Mouse (Mus musculus) erythroblast, embryonic 14.5 days (primary cell): Measurements from ENCODE around the gene Mmp3. TPM values are rescaled to one million over a fixed set of nuclear protein-coding genes. Genes with fewer than 3 reads are reported as not detected.
"Not testable (repeated sequence)": the region's sequence is repeated elsewhere in the genome, so short reads cannot be mapped to it uniquely, and the experiment has no call there.

Experiments used
- H3K27me3 ChIP-seq: 2 replicates; pipeline ENCODE4 v1.6.1; 2012; ENCODE audit warnings: inconsistent platforms; ENCODE audit not compliant: control insufficient read depth
- H3K36me3 ChIP-seq: 2 replicates; pipeline ENCODE4 v1.6.1; 2012; ENCODE audit warnings: mild to moderate bottlenecking, inconsistent platforms; ENCODE audit not compliant: control insufficient read depth
- H3K4me1 ChIP-seq: 2 replicates; pipeline ENCODE4 v1.6.1; 2012; ENCODE audit warnings: inconsistent platforms; ENCODE audit not compliant: control insufficient read depth
- H3K4me3 ChIP-seq: replicated peaks from 2 replicates; pipeline ENCODE3; 2012; ENCODE audit warnings: moderate library complexity, mild to moderate bottlenecking, inconsistent platforms
- H3K9me3 ChIP-seq: 2 replicates; pipeline ENCODE4 v1.6.1; 2012; ENCODE audit warnings: low read length, inconsistent platforms, mixed read lengths; ENCODE audit not compliant: control insufficient read depth
- GATA1 ChIP-seq: IDR thresholded peaks from 2 replicates; pipeline ENCODE4 v1.6.1; 2012; ENCODE audit warnings: low read length, inconsistent platforms, mixed read lengths
- TAL1 ChIP-seq: IDR thresholded peaks from 3 replicates; pipeline ENCODE4 v1.6.1; 2012; ENCODE audit warnings: low read length, inconsistent platforms, mixed read lengths
- polyA plus RNA-seq: library from polyadenylated mRNA; stranded (reverse); fragments of >175 nt; gene quantifications from 2 replicates; pipeline ENCODE4 v1.2.3, GENCODE M21; 2012

Mmp3 gene
- polyA plus RNA-seq = not detected in 2 replicates

GRCm38 (mm10) chr9:7445522-7445921 lies at the start of gene Mmp3:
TSS of gene Mmp3 (plus strand) at chr9:7445822.
- Histone ChIP-seq H3K27me3 (no peaks in the 10 kb centered on the region), H3K9me3 (0 out of 2 replicates have a peak, but pooled peaks cover 2% of the 10 kb centered on the region), H3K4me1 (no peaks in the 10 kb centered on the region), H3K36me3 (no peaks in the 10 kb centered on the region), H3K4me3 (no peak within 1 kb of the TSS)
- TF ChIP-seq GATA1 (no peak), TAL1 (no peak)

GRCm38 (mm10) chr9:7396556-7396955 lies 49.1 kb upstream of the Mmp3 start:
- H3K4me1 ChIP-seq, H3K27me3 ChIP-seq, H3K4me3 ChIP-seq, H3K9me3 ChIP-seq, H3K36me3 ChIP-seq: not testable (repeated sequence)

GRCm38 (mm10) chr9:7453302-7453701 lies 7.7 kb downstream of the Mmp3 start:
- H3K4me3 ChIP-seq = no peak overlapping the region
- H3K4me1 ChIP-seq = no peaks in the 10 kb centered on the region
- H3K9me3 ChIP-seq = no peaks in the 10 kb centered on the region
- TF ChIP-seq GATA1 = no peak
- no peak for TF ChIP-seq TAL1
- no peaks in the 10 kb centered on the region for H3K27me3 ChIP-seq
- no peaks in the 10 kb centered on the region for H3K36me3 ChIP-seq

GRCm38 (mm10) chr9:7470262-7470661 lies 24.6 kb downstream of the Mmp3 start:
- Histone ChIP-seq H3K36me3 (no peaks in the 10 kb centered on the region), H3K9me3 (no peaks in the 10 kb centered on the region), H3K4me1 (no peaks in the 10 kb centered on the region), H3K4me3 (no peak overlapping the region), H3K27me3 (no peaks in the 10 kb centered on the region)
- TF ChIP-seq TAL1 (no peak), GATA1 (no peak)

- no peaks in the 10 kb centered on the region for H3K36me3 ChIP-seq
- H3K4me1 ChIP-seq = no peaks in the 10 kb centered on the region
- TF ChIP-seq GATA1 (no peak), TAL1 (no peak)
- no peaks in the 10 kb centered on the region for H3K27me3 ChIP-seq
- H3K9me3 ChIP-seq = no peaks in the 10 kb centered on the region
- H3K4me3 ChIP-seq = no peak overlapping the region
Observed at GRCm38 (mm10) chr9:7483684-7484394, 38.2 kb downstream of the Mmp3 start.

- Histone ChIP-seq H3K4me3 (no peak overlapping the region), H3K4me1 (no peaks in the 10 kb centered on the region), H3K27me3 (no peaks in the 10 kb centered on the region), H3K9me3 (peaks cover 3% of the 10 kb centered on the region; the same call in 1 of the 2 replicates), H3K36me3 (no peaks in the 10 kb centered on the region)
- TF ChIP-seq TAL1 (no peak), GATA1 (no peak)
Observed at GRCm38 (mm10) chr9:7501138-7501537, 55.5 kb downstream of the Mmp3 start.

- H3K9me3 ChIP-seq = peaks cover 3% of the 10 kb centered on the region; the same call in 1 of the 2 replicates
- H3K4me1 ChIP-seq = no peaks in the 10 kb centered on the region
- H3K36me3 ChIP-seq = no peaks in the 10 kb centered on the region
- H3K27me3 ChIP-seq = no peaks in the 10 kb centered on the region
- H3K4me3 ChIP-seq = no peak within 1 kb of the TSS
- no peak for TF ChIP-seq TAL1
- no peak for TF ChIP-seq GATA1
Observed at GRCm38 (mm10) chr9:7502051-7502450, 56.4 kb downstream of the Mmp3 start, which contains the start of gene Mmp10. TSS of gene Mmp10 (plus strand) at chr9:7502352.

Other genes with a start within 250 kb of the Mmp3 start
- gene Mmp13, start 173.3 kb upstream of the Mmp3 start, polyA plus RNA-seq = not detected in 2 replicates
- gene Mmp12, start 101.4 kb upstream of the Mmp3 start, polyA plus RNA-seq = not detected in 2 replicates
- gene Mmp1b, start 57.8 kb upstream of the Mmp3 start, polyA plus RNA-seq = not detected in 2 replicates
- not detected in 2 replicates for gene Mmp10, start 56.5 kb downstream of the Mmp3 start, polyA plus RNA-seq
- gene Mmp8, start 112.6 kb downstream of the Mmp3 start, polyA plus RNA-seq = not detected in 2 replicates
- gene Mmp27, start 125.6 kb downstream of the Mmp3 start, polyA plus RNA-seq = not detected in 2 replicates
- gene Mmp20, start 182.4 kb downstream of the Mmp3 start, polyA plus RNA-seq = not detected in 2 replicates
- gene Mmp7, start 246.3 kb downstream of the Mmp3 start, polyA plus RNA-seq = not detected in 2 replicates